Mouse (Mus musculus) forebrain, embryonic 15.5 days (tissue): ENCODE data around the gene Chl1. TPM values are rescaled to one million over a fixed set of nuclear protein-coding genes. Genes with fewer than 3 reads are reported as not detected.

ENCODE experiments used
- ATAC-seq: fragments of 200-750 bp; cut with Nextera tagmentation; replicated peaks from 2 replicates; pipeline ENCODE4 v1.8.0; 2017; ENCODE audit warnings: mild to moderate bottlenecking, moderate TSS enrichment, moderate library complexity
- H3K27ac ChIP-seq: fragments of 300-500 bp; sonication (generic); replicated peaks from 2 replicates; pipeline ENCODE4 v1.5.1; 2015; ENCODE audit warnings: mild to moderate bottlenecking, inconsistent platforms
- H3K27me3 ChIP-seq: fragments of 300-500 bp; sonication (generic); 2 replicates; pipeline ENCODE4 v1.6.1; 2015; ENCODE audit warnings: inconsistent platforms
- H3K36me3 ChIP-seq: fragments of 300-500 bp; sonication (generic); 2 replicates; pipeline ENCODE4 v1.6.1; 2015; ENCODE audit warnings: mild to moderate bottlenecking, inconsistent platforms
- H3K4me1 ChIP-seq: fragments of 300-500 bp; sonication (generic); 2 replicates; pipeline ENCODE4 v1.6.1; 2015; ENCODE audit warnings: inconsistent platforms
- H3K4me2 ChIP-seq: fragments of 300-500 bp; sonication (generic); replicated peaks from 2 replicates; pipeline ENCODE4 v1.6.1; 2015; ENCODE audit warnings: mild to moderate bottlenecking, inconsistent platforms
- H3K4me3 ChIP-seq: fragments of 300-500 bp; sonication (generic); 2 replicates; pipeline ENCODE4 v1.5.1; 2015; ENCODE audit warnings: mild to moderate bottlenecking, inconsistent platforms
- H3K9ac ChIP-seq: fragments of 300-500 bp; sonication (generic); replicated peaks from 2 replicates; pipeline ENCODE4 v1.6.1; 2015; ENCODE audit warnings: mild to moderate bottlenecking, inconsistent platforms
- H3K9me3 ChIP-seq: fragments of 300-500 bp; sonication (generic); 2 replicates; pipeline ENCODE4 v1.6.1; 2016; ENCODE audit warnings: inconsistent platforms
- WGBS: fragments of 180-500 bp; shearing (Covaris S2); methylation state at CpG from one replicate; pipeline ENCODE4 v1.1.7; 2015; ENCODE audit warnings: mixed read lengths; 5-methylcytosine and 5-hydroxymethylcytosine counted together
- polyA plus RNA-seq: library from polyadenylated mRNA; unstranded; fragments of >200 nt; fragmentation: Nextera tagmentation; extraction: Ambion mirVana; gene quantifications from 2 replicates; pipeline ENCODE4 v1.2.1, GENCODE M21; 2015

Gene Chl1
- polyA plus RNA-seq, 1 experiment from 2014 or later, result 96.9 TPM

- WGBS, result 80% methylated on average over 1 of the region's 1 CpGs
- no peaks in the 10 kb centered on the region for H3K27me3 ChIP-seq
- no peak overlapping the region for H3K4me2 ChIP-seq
- H3K9me3 ChIP-seq, result no peaks in the 10 kb centered on the region
- no peak overlapping the region for H3K9ac ChIP-seq
- H3K36me3 ChIP-seq, result peaks cover 5% of the 10 kb centered on the region; the same call in 1 of the 2 replicates
- 0 out of 2 replicates have a peak, but pooled peaks have one; percentile 53 for ATAC-seq
- H3K4me1 ChIP-seq, result peaks cover 29% of the 10 kb centered on the region
- H3K27ac ChIP-seq, result peak overlapping the region; percentile 83
- no peak overlapping the region for H3K4me3 ChIP-seq
These were observed 166.7 kb downstream of the Chl1 start for GRCm38 (mm10) chr6:103677072-103677471.

- H3K9me3 ChIP-seq, result no peaks in the 10 kb centered on the region
- no peak overlapping the region for H3K4me3 ChIP-seq
- no peak overlapping the region for H3K4me2 ChIP-seq
- H3K27ac ChIP-seq, result peak overlapping the region; percentile 70
- peak; percentile 92 for ATAC-seq
- H3K27me3 ChIP-seq, result no peaks in the 10 kb centered on the region
- no peak overlapping the region for H3K9ac ChIP-seq
- H3K4me1 ChIP-seq, result peaks cover 10% of the 10 kb centered on the region
- H3K36me3 ChIP-seq, result peaks cover 2% of the 10 kb centered on the region; the same call in 1 of the 2 replicates
- WGBS, result 14% methylated on average over 8 of the region's 8 CpGs
These were observed 172.6 kb downstream of the Chl1 start for GRCm38 (mm10) chr6:103682854-103683574.

GRCm38 (mm10) chr6:103692511-103692910, 182.1 kb downstream of the Chl1 start:
- Histone ChIP-seq H3K9me3 (no peaks in the 10 kb centered on the region), H3K27me3 (no peaks in the 10 kb centered on the region), H3K36me3 (peaks cover 22% of the 10 kb centered on the region), H3K9ac (no peak overlapping the region), H3K4me1 (no peaks in the 10 kb centered on the region), H3K27ac (no peak overlapping the region), H3K4me3 (no peak overlapping the region), H3K4me2 (no peak overlapping the region)
- no peak for ATAC-seq
- WGBS, result 79% methylated on average over 3 of the region's 3 CpGs

GRCm38 (mm10) chr6:103697349-103698028, 187.1 kb downstream of the Chl1 start:
- 65% methylated on average over 7 of the region's 7 CpGs for WGBS
- no peak overlapping the region for H3K4me2 ChIP-seq
- H3K9me3 ChIP-seq, result no peaks in the 10 kb centered on the region
- H3K9ac ChIP-seq, result no peak overlapping the region
- peak; percentile 41; the same call in 1 of the 2 replicates for ATAC-seq
- no peak overlapping the region for H3K4me3 ChIP-seq
- no peaks in the 10 kb centered on the region for H3K4me1 ChIP-seq
- no peaks in the 10 kb centered on the region for H3K27me3 ChIP-seq
- peaks cover 31% of the 10 kb centered on the region for H3K36me3 ChIP-seq
- no peak overlapping the region for H3K27ac ChIP-seq

- no peak overlapping the region for H3K27ac ChIP-seq
- no peak overlapping the region for H3K4me3 ChIP-seq
- no peaks in the 10 kb centered on the region for H3K4me1 ChIP-seq
- H3K27me3 ChIP-seq, result no peaks in the 10 kb centered on the region
- no peak overlapping the region for H3K9ac ChIP-seq
- peaks cover 12% of the 10 kb centered on the region for H3K36me3 ChIP-seq
- H3K9me3 ChIP-seq, result no peaks in the 10 kb centered on the region
- H3K4me2 ChIP-seq, result no peak overlapping the region
- ATAC-seq, result no peak
- 96% methylated on average over 1 of the region's 1 CpGs for WGBS
These were observed 189.1 kb downstream of the Chl1 start for GRCm38 (mm10) chr6:103699482-103699881.

GRCm38 (mm10) chr6:103699895-103700294, 189.5 kb downstream of the Chl1 start:
- Histone ChIP-seq H3K4me3 (no peak overlapping the region), H3K9me3 (no peaks in the 10 kb centered on the region), H3K4me2 (no peak overlapping the region), H3K27me3 (no peaks in the 10 kb centered on the region), H3K36me3 (peaks cover 10% of the 10 kb centered on the region), H3K27ac (no peak overlapping the region), H3K4me1 (no peaks in the 10 kb centered on the region), H3K9ac (no peak overlapping the region)
- no peak for ATAC-seq
- 93% methylated on average over 1 of the region's 1 CpGs for WGBS

- WGBS, result 82% methylated on average over 7 of the region's 7 CpGs
- Histone ChIP-seq H3K27ac (no peak overlapping the region), H3K4me3 (no peak overlapping the region), H3K9me3 (no peaks in the 10 kb centered on the region), H3K4me2 (no peak overlapping the region), H3K9ac (no peak overlapping the region), H3K27me3 (no peaks in the 10 kb centered on the region), H3K4me1 (no peaks in the 10 kb centered on the region), H3K36me3 (peaks cover 10% of the 10 kb centered on the region)
- no peak for ATAC-seq
These were observed 189.9 kb downstream of the Chl1 start for GRCm38 (mm10) chr6:103700336-103700735.

GRCm38 (mm10) chr6:103706366-103706765, 196.0 kb downstream of the Chl1 start:
- WGBS, result 92% methylated on average over 3 of the region's 3 CpGs
- Histone ChIP-seq H3K27me3 (no peaks in the 10 kb centered on the region), H3K9me3 (no peaks in the 10 kb centered on the region), H3K4me2 (no peak overlapping the region), H3K27ac (no peak overlapping the region), H3K36me3 (peaks cover 28% of the 10 kb centered on the region; the same call in 1 of the 2 replicates), H3K4me1 (no peaks in the 10 kb centered on the region), H3K4me3 (no peak overlapping the region), H3K9ac (no peak overlapping the region)
- no peak for ATAC-seq

- Histone ChIP-seq H3K36me3 (no peaks in the 10 kb centered on the region), H3K27me3 (no peaks in the 10 kb centered on the region), H3K27ac (no peak overlapping the region), H3K4me2 (no peak overlapping the region), H3K4me1 (no peaks in the 10 kb centered on the region), H3K9me3 (no peaks in the 10 kb centered on the region), H3K9ac (no peak overlapping the region), H3K4me3 (no peak overlapping the region)
- no peak for ATAC-seq
These were observed 228.9 kb downstream of the Chl1 start for GRCm38 (mm10) chr6:103739291-103739690.

- H3K4me3 ChIP-seq, result no peak overlapping the region
- no peaks in the 10 kb centered on the region for H3K36me3 ChIP-seq
- no peaks in the 10 kb centered on the region for H3K27me3 ChIP-seq
- no peak; the same call in 1 of the 2 replicates for ATAC-seq
- no peaks in the 10 kb centered on the region for H3K4me1 ChIP-seq
- no peak overlapping the region for H3K27ac ChIP-seq
- no peaks in the 10 kb centered on the region for H3K9me3 ChIP-seq
- WGBS, result 45% methylated on average over 3 of the region's 3 CpGs
- H3K4me2 ChIP-seq, result no peak overlapping the region
- no peak overlapping the region for H3K9ac ChIP-seq
These were observed 232.4 kb downstream of the Chl1 start for GRCm38 (mm10) chr6:103742784-103743183.

- Histone ChIP-seq H3K9ac (no peak overlapping the region), H3K36me3 (no peaks in the 10 kb centered on the region), H3K27ac (no peak overlapping the region), H3K4me1 (peaks cover 9% of the 10 kb centered on the region), H3K4me2 (no peak overlapping the region), H3K9me3 (no peaks in the 10 kb centered on the region), H3K27me3 (no peaks in the 10 kb centered on the region), H3K4me3 (no peak overlapping the region)
- 29% methylated on average over 4 of the region's 4 CpGs for WGBS
- ATAC-seq, result no peak
These were observed 235.7 kb downstream of the Chl1 start for GRCm38 (mm10) chr6:103746103-103746502.

- no peaks in the 10 kb centered on the region for H3K27me3 ChIP-seq
- H3K36me3 ChIP-seq, result no peaks in the 10 kb centered on the region
- H3K4me1 ChIP-seq, result peaks cover 9% of the 10 kb centered on the region
- H3K9ac ChIP-seq, result no peak overlapping the region
- H3K9me3 ChIP-seq, result no peaks in the 10 kb centered on the region
- peak; percentile 71; the same call in 1 of the 2 replicates for ATAC-seq
- 0 out of 2 replicates have a peak overlapping the region, but pooled peaks have one; percentile 11 for H3K27ac ChIP-seq
- 30% methylated on average over 16 of the region's 16 CpGs for WGBS
- H3K4me3 ChIP-seq, result no peak overlapping the region
- H3K4me2 ChIP-seq, result 0 out of 2 replicates have a peak overlapping the region, but pooled peaks have one; percentile 6
These were observed 238.9 kb downstream of the Chl1 start for GRCm38 (mm10) chr6:103749122-103749773.
